Mouse (Mus musculus) bone marrow macrophage, adult 2 months (primary cell): ENCODE results near the gene Flvcr2. TPM values are rescaled to one million over a fixed set of nuclear protein-coding genes. Genes with fewer than 3 reads are reported as not detected.
"Not testable (repeated sequence)": the region's sequence is repeated elsewhere in the genome, so short reads cannot be mapped to it uniquely, and the experiment has no call there.

Experiments
- H3K27ac ChIP-seq: 2 replicates; pipeline ENCODE4 v1.5.1; 2012; ENCODE audit warnings: low read depth, low read length; ENCODE audit not compliant: insufficient read depth
- H3K4me1 ChIP-seq: 2 replicates; pipeline ENCODE4 v1.6.1; 2012; ENCODE audit warnings: low read length; ENCODE audit not compliant: control insufficient read depth, insufficient read depth
- H3K4me3 ChIP-seq: 2 replicates; pipeline ENCODE4 v1.5.1; 2012; ENCODE audit warnings: mild to moderate bottlenecking, low read length, moderate library complexity; ENCODE audit not compliant: insufficient read depth
- CTCF ChIP-seq: IDR thresholded peaks from 2 replicates; pipeline ENCODE4 v1.5.1; 2012; ENCODE audit warnings: low read depth, mild to moderate bottlenecking, low read length, moderate library complexity
- POLR2A ChIP-seq: IDR thresholded peaks from 2 replicates; pipeline ENCODE4 v1.6.1; 2012; ENCODE audit warnings: mild to moderate bottlenecking, low read depth, low read length, borderline replicate concordance
- polyA plus RNA-seq: library from polyadenylated mRNA; stranded (reverse); fragments of >200 nt; gene quantifications from 2 replicates; pipeline ENCODE4 v1.2.4, GENCODE M21; 2012; ENCODE audit not compliant: missing spikeins, insufficient read depth, insufficient read length

Flvcr2 gene
- not detected in 2 replicates for polyA plus RNA-seq

DNA sequence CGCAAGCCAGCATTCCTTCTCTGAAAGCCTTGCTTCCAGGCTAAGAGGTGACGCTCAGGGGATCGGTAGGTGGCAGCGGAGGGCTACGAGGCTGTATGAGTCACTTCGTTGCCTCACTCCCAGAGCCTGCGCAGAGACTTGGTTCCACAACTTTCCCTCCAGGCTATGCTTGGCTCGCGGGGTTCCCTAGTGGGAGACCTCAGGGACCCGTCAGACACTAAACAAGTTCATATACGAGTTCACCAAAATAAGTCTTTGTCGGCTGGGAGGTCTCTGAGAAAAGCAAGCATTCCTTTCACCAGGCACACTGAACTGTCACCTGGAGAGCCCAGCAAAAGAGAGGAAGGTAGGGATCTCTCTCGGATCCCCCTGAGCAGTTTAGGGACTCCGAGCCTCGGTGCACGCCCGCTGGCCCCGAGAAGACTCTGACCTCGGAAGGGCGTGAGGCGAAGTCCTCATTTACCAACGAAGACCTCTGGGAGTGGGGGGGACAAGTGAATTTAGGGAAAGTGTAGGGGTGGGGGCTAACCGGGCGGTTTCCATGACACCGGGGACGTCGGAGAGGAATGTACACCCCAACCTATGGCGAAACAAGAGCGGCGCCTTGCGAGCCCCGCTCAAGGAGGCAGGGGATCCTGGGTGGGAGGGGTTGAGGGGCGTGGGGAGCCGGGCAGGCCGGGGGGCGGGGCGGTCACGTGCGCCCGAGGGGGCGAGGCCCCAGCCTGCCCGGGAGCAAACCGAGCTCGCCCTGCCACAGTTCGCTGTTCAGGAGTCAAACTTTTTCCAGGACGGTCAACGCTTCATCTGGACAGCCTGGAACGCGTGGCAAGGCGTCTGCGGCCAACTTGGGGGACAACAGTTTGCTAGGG is at the start of gene Flvcr2:
Gene Flvcr2, plus strand, starts transcription at position 713 of the 869 bp plus-strand sequence.
- H3K4me3 ChIP-seq, result peak within 1 kb of the TSS; percentile 54
- H3K4me1 ChIP-seq, result no peaks in the 10 kb centered on the region
- no peak for TF ChIP-seq POLR2A
- peak; percentile 48 for TF ChIP-seq CTCF
- no peak within 1 kb of the TSS for H3K27ac ChIP-seq

DNA sequence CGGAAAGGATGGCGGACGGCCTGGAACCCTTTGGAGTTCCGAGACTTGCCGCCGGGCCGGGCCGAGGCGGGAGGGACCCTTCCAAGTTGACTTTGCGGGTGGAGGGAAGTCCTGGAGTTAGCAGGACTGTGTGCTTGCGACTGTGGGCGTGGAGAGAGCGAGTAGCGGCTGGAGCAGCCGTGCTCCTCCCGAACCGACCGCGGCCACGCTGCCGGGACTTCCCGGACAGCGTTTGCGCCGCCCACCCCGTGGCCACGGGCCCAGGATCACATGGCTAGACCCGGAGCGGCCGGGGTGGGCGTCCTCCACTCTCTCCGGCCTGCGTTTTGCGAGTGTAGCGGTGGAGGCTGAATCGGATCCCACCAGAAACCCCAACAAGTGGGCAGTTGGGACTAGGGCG is 48.2 kb upstream of the Flvcr2 start:
- peaks cover 13% of the 10 kb centered on the region for H3K4me1 ChIP-seq

DNA sequence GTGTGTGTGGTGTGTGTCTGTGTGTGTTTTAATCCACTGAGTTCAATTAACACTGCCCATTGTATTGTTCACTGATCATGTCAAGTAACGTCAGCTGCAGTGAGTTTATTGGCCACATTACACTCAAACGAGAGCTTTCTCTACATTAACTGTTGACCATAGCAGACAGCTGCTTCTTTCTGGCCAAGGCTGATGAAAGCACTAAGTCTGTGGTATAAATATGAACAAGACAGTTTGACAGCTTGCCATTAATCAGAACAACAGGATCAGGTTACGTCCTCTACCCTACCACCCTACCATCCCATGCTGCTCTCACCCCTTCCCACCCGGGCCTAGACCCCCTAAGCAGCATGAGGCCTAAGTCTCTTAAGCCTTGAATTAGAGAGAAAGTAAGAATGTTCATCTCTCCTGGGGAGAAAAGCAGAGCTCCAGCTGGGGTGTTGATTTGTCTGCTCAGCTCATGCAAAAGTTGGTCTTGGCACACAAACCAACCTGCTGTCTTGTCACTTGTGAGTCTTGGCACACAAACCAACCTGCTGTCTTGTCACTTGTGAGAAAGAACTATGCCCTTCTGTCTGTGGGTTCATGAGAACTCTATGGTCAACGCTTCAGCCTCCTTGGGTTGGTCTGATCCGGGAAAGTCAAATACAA is 46.0 kb upstream of the Flvcr2 start:
- TF ChIP-seq CTCF, result no peak
- TF ChIP-seq POLR2A, result no peak
- H3K27ac ChIP-seq, result no peak overlapping the region
- H3K4me3 ChIP-seq, result no peak overlapping the region
- peaks cover 33% of the 10 kb centered on the region for H3K4me1 ChIP-seq

More for the DNA sequence above, 48.2 kb upstream of the Flvcr2 start:
- H3K4me3 ChIP-seq, H3K27ac ChIP-seq: not testable (repeated sequence)

DNA sequence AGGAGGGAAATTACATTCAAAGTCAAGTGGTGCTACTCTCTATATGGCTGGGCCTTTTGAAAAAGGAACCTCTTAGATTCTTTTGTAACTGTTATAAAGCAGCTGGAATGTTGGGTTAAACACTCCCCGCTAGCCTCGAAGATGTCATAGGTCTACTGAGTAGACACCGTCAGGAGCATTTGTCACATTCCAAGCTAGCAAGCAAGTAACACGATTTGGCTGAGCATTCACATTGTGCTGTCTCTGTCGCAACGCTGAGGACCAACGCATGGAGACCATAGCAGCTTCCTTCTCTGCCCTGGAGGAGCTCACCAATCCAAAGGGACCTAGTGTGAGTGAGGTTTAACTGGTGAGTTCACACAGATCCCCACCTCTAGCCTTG is 45.5 kb upstream of the Flvcr2 start:
- TF ChIP-seq CTCF (no peak), POLR2A (no peak)
- Histone ChIP-seq H3K4me1 (peaks cover 35% of the 10 kb centered on the region), H3K27ac (no peak overlapping the region), H3K4me3 (no peak overlapping the region)

DNA sequence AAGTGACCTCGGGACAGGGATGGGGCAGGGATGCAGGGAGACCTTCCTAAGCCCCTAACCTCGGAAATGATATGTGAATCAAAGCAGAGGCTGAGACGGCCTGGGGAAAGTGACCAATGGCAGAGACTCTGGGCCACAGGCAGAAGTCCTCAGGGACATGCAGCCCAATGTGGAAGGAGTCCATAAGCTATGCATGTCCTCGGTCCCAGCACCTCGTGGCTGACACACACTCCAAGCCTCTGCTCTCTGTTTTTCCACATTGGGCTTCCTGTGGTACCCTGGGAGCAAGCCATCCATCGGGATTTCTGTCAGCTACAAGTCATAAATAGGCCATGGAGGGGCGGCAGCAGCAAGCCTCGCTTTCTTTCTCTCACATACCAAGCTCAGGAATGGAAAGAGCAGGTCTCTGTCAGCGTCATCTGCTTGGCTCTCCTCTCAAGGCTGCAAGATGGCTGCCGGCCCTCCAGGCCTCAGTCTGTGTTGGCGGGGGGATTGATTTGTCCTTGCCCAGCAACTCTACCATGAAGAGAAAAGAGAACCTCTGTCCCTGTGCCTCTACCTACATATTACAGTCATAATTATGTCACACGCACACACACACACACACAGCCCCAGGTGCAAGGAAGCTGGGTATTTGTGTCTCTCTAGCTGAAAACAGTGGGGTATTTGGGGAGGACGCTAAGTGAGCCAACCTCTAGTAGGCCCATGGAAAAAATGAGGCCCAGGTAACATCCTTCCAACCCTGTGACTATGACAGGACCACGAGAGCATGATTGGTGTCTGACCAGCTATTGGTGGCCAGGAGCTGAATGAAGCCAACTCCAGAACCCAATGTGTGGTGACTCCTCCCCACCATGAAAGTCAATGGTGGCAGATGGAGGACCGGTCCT is 43.9 kb upstream of the Flvcr2 start:
- no peak for TF ChIP-seq POLR2A
- no peak for TF ChIP-seq CTCF
- H3K27ac ChIP-seq, result no peak overlapping the region
- H3K4me3 ChIP-seq, result no peak overlapping the region
- H3K4me1 ChIP-seq, result peaks cover 38% of the 10 kb centered on the region

DNA sequence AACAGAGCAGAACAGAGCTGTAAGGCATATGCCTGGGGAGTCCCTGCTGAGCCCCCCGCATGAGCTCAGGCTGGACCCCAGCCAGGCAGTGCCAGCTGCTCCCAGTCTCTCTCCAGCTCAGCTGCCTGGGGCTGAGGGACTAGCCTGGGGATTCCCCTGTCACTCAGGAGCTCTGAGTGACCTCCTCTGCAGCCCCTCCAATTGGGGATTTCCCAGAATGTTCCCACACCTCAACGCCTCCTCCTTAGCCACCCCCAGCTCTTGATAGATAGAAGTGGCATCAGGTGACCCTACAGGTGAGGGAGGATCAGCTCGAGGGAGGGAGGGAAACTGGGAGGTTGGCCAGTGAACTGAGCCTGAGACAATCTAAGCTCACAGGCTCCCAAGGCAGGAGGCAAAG is 42.8 kb upstream of the Flvcr2 start:
- Histone ChIP-seq H3K27ac (no peak overlapping the region), H3K4me1 (peaks cover 38% of the 10 kb centered on the region), H3K4me3 (no peak overlapping the region)
- no peak for TF ChIP-seq CTCF
- TF ChIP-seq POLR2A, result no peak

- H3K4me1 ChIP-seq, result peaks cover 40% of the 10 kb centered on the region
- H3K27ac ChIP-seq, result peak overlapping the region; percentile 98
- TF ChIP-seq POLR2A, result no peak
- TF ChIP-seq CTCF, result no peak
- no peak overlapping the region for H3K4me3 ChIP-seq
These were observed 41.8 kb upstream of the Flvcr2 start for GRCm38 (mm10) chr12:85704566-85704965.

DNA sequence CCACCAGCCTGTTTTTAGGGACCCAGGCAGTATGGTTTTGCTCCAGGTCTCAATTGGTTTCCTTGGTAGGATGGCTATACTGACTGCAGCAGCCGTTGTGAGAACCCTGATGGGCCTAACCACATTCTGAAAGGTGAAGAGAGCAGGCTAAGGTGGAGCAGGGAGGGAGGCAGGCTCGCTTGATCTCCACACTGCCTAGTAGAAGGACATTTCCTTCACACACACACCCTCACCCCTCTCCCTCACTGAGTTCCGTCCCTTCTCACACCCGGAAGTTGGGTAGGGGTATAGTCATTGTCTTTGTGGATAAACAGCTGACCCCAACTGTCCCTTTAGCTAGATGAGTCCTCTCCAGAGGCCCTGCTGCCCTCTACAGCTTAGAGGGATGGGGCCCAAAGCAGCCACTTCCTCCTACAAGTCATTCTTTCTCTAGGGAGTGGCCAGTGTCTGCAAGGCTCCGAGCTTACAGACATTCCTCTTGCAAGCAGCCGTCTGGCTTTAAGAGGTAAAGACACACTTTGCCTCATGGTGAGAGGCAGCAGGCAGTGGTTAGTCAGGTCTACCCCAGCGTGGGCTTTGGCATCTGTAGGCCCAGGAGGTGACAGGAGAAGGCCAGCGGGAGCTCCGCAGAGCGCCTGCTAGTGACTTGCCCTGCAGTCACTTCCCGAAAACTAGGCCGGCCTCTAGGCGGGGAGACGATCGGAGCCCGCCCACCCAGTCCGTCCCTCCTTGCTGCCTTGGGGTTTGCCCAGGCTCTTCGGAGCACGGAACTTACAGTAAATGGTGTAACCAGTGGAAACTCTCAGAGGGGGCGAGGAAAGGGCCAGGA is 41.1 kb upstream of the Flvcr2 start:
- no peak; the same call in 1 of the 2 replicates for TF ChIP-seq CTCF
- peak; percentile 61 for TF ChIP-seq POLR2A
- Histone ChIP-seq H3K27ac (peak overlapping the region; percentile 98), H3K4me3 (peak overlapping the region; percentile 58), H3K4me1 (peaks cover 46% of the 10 kb centered on the region)
